Mouse (Mus musculus) left cerebral cortex, postnatal 36 days (tissue): ENCODE results near the gene 4933406M09Rik. TPM values are rescaled to one million over a fixed set of nuclear protein-coding genes. Genes with fewer than 3 reads are reported as not detected.

ENCODE experiments used
- DNase-seq, 2 experiments: peaks; one replicate each; pipeline ENCODE4 v3.0.0; 2021 to 2022; ENCODE audit warnings: low spot score in 2 of 2, mixed read lengths in 1 of 2
- intact Hi-C: fragments of 180-260 bp; cut with DNase I; formaldehyde crosslinking; loops from one replicate; pipeline ENCODE4 v1.15.1; 2025
- total RNA-seq, 2 experiments: library from RNA; stranded (reverse); gene quantifications; 2 replicates each; pipeline ENCODE4 v1.2.3; 2021

Gene 4933406M09Rik
- total RNA-seq, 2 experiments from 2014 or later = not detected

DNA sequence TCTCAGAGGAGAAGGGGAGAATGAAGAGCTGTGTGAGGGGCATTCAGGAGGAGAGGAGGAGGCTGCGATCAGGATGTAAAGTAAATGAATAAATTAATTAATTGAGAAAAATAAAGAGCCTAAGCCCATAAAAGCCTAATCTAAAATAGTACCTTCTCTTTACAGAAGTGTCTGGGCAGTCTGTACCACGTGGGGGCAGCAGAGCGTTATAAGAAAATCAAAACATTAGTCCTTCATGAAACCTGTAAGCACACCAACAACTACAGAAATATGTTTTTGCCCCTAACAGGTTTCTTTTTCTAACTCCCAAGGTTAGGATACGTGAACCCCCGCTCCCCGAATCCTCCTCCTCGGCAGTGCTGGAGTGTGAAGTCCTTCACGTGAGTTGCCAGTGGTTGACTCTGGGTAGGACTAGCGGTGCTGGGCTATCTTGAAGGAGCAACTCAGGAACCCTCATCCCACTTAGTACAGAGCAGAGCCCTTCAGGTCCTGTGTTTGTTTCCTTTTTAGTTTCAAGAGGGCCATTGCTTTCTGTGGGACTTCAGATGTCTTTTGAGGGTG is 16.9 kb upstream of the 4933406M09Rik start:
- peak in 1 of 2 experiments; percentile 39 for DNase-seq
- intact Hi-C loops = no loop called here

DNA sequence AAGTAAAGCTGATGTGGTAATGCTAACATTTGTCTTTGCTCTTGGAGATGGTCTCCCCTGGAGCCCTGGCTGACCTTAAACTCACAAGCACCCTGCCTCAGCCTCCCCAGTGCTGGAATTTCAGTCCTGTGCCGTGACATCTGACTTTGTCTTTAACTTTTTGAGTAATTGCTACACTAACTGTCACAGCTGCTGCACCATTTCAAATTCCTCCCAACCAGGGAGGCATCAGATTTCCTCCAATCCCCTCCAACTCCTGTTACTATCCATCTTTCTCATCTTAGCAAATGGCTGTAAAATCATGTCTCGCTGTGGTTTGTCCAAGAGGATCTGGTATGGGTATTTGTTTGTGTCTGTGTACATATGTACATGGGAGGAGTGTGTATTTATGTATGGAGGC is 11.6 kb upstream of the 4933406M09Rik start:
- DNase-seq = no peak
- intact Hi-C loops = no loop called here

DNA sequence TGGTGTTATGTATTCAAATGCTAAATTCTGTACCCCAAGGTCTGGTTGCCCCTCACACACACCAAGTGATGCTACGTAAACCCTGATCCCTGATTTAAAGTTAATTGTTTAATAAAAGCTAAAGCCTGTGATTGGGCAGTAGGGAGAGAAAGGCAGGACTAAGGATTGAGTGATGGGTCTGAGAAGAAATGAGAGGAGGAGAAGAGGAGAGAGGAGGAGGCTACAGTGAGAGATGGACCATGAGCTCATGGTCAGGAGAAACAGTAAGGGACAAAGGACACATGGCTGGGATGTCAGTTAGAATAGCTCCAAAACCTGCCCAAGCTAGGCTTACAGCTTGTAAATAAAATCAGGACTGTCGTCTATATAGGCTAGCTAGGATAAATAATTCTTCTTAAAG is 4.7 kb upstream of the 4933406M09Rik start:
- no peak for DNase-seq
- intact Hi-C loops = no loop called here

DNA sequence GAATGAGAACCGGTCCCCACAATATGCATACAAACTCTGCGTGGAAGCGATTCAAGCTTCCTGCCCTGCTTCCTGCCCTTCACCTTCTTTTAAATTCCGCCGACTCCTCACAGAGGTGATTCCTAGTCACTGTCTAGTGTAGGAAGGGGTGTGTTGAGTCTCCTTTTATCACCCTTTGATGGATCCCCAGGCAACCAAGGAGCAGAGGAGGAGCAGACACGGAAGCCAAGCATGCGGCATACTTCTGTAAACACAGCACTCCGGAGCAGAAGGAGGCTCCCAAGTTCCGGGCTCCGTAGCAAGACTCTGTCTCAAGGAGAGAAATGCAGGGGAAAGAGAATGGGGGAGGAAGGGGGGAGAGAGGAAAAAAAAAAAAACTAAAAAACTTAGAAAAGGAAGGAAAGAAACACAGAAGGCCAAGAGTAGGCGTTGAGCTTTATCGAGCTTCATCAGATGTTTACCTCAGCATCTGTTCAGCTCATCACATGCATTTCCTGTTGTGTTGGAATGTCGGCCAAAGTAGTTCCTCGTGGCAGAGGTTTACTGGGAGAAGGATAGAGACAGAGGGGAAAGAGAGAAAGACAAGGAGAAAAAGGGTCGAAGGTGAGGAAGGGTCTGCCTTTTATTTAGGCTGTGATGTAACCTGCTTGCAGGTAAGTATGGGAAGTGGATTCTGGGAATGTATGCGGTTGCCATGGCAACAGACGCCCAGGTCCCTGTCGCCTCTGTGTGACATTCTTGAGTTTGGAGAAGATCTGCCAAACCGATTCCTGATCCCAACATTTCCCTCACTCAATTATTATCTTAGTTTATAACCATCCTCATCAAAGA is 3.7 kb upstream of the 4933406M09Rik start:
- peak; percentile 14 to 18 for DNase-seq
- intact Hi-C loops = no loop called here

DNA sequence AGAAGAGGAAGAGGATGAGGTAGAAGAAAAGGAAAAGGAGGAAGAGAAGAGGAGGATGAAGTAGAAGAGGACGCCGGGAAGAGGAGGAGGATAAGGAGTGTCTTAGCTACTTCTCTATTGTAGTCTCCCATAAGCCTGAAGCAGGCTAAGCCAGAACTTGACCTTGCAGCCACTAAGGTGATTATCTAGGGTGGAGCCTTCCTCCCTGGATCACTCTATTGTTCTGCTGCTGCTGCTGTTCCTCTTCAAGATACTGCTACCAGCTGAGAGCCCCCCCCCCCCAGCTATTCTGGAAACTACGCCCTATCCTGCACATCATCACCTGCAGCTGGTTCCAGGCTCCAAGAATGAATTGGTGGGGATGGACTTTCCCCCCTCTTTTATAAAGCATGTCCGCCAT is 1.2 kb upstream of the 4933406M09Rik start:
- intact Hi-C loops = no loop called here
- no peak for DNase-seq

DNA sequence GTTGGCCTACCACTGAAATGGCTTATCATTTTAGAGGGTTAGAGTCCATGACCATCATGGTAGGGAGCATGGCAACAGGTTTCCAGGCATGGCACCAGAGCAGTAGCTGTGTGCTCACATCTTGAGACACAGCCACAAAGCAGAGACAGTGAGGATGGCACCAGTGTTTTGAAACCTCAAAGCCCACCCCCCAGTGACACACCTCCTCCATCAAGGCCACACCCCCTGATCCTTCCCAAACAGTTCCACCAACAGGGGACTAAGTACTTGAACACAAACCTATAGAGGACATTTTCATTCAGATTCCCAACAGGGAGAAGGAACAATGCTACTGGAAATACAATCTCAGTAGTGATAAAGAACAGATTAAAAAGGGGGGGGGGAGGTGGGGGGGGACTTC is 564 bp upstream of the 4933406M09Rik start:
- intact Hi-C loops = no loop called here
- DNase-seq = no peak

DNA sequence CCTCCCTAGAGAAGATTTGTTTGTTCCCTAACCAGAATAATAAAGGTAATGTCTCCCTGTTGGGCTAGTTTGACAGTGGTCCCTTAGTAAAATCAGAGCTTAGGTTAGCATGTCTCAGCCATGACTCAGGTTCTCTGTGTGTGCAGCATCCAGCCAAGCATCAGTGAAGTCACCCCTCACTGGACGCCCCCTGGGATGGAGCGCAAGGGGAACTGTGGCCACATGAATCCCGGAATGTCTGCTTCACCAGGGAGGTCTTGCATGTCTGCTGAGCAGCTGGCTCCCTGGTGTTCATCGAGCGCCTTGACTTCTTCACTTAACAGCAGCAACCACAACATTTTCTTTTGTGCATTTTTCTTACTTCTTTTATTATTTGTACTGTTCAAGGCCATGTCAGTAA is 8.1 kb downstream of the 4933406M09Rik start:
- no peak for DNase-seq

DNA sequence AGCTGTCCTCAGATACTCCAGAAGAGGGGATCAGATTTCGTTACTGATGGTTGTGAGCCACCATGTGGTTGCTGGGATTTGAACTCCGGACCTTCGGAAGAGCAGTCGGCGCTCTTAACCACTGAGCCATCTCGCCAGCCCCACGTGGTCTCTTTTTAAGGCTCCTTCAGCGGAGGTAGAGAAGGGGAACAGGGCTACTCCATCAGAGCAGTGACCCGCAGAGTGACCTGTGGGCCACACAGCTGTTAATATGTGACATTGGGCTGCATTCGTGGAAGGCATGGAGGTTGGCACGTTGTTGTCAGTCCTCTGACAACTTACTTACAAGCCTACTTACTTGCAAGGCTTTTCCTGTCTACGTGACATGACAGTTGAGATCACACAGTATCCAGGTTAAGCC is 12.5 kb downstream of the 4933406M09Rik start:
- no peak for DNase-seq
- intact Hi-C loops = no loop called here

More for the DNA sequence above, 8.1 kb downstream of the 4933406M09Rik start:
- intact Hi-C loops = no loop called here

DNA sequence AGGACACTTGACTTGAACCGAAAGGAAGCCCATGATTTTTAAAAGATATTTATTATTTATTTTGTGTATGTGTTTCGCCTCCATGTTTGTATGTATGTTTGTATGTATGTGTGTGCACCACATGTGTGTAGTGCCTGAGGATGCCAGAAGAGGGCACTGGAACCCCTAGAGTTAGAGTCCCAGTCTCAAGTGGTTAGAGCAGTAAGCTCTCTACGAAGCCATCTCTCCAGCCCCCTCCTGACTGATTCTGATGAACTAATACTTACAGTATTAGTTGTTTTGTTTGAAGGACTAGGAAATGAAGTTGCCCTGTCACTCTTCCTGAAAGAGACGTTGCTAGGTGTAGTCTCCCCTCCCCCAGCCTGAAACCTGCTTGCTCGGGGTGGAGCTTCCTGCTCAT is 14.0 kb downstream of the 4933406M09Rik start:
- DNase-seq = no peak
- intact Hi-C loops = no loop called here

DNA sequence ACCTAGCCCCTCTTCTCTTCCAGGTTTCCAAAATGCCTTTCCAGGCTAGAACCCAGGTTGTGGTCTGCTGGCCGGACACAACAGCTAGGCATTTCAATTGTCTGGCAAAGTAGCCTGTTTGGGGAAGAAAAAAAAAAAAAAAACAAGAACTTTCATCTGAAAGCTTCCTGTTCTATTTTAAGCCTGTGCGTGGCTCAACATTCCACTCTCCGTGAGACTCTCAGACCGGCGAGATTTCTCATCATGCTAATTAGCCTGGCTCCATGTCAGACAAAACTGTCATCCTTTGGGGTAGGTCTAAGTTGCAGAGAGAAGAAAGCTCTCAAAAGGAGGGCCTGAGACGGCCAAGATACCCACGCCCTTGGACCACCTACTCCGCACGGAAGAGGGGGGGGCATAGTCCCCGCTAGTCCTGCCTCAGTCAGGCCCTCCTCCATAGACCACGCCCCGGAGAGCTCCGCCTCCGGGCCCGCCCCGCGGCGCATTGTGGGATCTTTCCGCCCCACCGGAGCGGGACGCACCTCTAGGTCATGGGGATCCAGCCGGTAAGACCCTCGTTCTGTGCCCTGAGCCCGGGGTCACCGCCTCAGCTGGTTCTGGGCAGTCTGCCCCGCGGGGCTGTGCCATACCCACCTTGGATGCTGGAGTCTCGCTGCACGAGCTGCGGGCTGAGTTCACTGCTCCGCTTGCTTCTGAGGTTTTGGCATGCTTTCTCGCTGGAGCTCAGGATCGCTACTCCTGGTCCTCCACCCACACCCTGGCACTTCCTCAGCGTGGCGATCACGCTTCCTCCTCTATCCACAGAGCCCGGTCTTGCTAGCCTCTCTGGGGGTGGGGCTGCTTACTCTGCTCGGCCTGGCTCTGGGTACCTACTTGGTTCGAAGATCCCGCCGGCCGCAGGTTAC is 20.0 kb downstream of the 4933406M09Rik start, which contains the start of gene Cyb5r1:
Gene Cyb5r1 (plus strand): TSS at position 51 of the 905 bp plus-strand sequence.
- intact Hi-C loops = no loop called here
- peak; percentile 62 to 71 for DNase-seq

DNA sequence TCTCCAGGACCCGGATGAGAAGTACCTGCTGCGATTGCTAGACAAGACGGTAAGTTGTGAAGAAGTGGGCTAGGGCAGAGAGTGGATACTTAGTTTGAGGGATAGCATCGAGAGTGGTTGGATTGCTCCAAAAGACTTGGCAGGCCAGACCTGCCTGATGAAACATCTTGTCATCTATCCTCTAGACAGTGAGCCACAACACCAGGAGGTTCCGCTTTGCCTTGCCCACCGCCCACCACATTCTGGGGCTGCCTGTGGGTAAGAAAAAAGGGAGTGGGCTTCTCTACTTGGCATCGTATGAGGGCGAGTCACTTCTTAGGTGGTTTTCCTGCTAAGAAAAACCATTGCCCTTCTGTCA is 20.7 kb downstream of the 4933406M09Rik start:
- DNase-seq = no peak
- intact Hi-C loops = no loop called here

DNA sequence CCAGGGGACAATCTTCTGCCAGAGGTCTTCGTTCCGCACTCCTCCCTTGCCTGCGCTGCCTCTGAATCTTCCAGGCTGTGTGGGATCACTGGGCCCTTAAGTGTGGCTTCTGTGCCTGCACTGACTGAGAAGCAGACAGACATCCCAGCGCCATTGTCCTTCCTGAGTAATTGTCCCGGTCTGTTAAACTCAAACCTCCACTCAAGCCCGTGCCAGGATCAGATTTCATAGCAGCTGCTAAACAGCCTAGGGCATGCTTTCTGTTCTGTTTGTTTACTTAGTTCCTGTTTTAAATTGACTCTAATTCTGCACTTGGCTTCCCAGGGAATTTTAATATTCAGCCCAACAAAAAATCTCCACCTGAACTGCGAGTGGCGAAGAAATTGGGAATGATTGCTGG is 22.3 kb downstream of the 4933406M09Rik start:
- intact Hi-C loops = no loop called here
- DNase-seq = no peak

DNA sequence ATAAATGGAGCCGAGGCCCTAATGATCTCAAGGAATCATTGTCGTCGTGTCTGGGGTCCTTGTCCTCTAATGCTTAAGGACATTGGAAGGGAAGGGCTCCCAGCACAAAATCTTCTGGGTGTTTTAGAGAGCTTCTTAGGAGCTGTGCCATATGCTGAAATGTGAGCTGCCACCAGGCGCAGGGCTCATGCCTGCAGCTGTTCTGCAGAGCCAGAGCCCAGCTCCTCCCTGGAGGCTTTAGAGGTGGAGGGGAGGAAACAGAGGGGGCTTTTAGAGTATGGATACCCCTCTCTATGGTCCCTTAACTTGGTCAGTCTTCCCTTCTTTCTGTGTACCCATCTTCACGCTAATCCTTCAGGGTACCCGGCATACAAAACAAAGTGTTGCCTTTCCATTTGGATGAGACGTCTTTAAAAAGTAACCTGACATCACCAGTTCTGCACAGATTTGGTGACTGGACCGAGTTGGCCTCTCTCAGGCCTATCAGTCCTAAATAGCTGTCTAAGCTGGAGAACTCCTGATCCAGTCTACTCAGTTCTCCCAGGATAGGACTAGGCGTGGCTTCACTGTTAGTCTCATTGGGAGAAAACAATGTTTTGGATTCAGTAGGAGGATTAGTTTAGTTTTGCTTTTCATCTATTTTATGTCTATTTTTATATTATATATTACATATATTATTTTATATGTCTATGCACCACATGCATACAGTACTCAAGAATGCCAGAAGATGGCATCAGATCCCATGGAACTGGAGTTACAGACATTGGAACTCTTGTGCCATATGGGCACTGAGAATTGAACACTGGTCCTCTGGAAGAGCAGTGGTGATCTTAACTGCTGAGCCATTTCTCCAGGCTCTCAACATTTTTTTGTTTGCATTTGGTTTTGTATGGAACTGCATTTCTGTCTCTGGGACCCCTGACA is 26.2 kb downstream of the 4933406M09Rik start:
- no peak for DNase-seq
- intact Hi-C loops = no loop called here

DNA sequence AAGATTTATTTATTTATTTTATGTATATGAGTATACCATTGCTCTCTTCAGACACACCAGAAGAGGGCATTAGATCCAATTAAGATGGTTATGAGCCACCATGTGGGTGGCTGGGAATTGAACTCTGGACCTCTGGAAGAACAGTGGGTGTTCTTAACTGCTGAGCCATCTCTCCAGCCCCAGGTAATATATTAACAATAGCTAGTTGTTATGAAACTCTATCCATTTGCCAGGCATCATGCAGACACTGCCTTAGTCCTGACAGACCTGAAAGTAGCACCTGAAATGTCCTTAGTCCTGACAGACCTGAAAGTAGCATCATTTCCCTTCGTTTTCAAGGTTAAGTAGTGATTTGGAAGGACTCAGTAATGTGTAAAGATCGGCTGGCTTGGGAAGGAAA is 28.3 kb downstream of the 4933406M09Rik start:
- DNase-seq = no peak
- intact Hi-C loops = no loop called here

DNA sequence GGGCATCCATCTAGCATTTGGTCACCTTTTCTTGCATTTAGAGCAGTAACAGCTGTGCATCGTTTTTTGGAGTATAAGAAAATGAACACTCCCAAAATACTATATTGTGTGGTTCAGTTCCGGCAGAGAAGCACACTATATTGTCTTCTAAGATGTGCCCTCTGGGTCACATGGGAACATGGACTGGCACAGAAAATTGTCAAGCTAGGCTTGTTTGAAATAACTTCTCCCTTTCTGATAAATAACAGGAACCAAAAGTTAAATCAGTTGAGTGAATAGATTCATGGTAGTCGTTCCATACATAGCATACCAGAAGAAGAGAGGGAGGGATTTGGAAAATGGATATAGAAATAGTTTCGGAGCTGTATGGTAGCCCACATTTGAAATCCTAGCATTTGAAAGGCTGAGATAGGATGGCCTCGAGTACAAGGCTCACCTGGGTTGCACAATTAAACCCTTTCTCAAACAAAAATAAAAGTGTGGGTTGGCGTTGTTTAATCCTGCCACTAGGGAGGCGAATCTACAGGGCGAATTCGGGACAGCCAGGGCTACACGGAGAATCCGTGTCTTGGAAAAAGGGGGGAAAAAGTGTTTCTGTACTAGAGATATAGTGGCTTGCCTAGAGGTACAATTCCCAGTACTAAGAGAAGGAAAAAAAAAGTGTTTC is 28.9 kb downstream of the 4933406M09Rik start:
- intact Hi-C loops = loop anchor here (5.0 kb wide), 1 partner anchor 52 kb away; the partner anchor contains the start of gene Tmem183a
- no peak for DNase-seq

DNA sequence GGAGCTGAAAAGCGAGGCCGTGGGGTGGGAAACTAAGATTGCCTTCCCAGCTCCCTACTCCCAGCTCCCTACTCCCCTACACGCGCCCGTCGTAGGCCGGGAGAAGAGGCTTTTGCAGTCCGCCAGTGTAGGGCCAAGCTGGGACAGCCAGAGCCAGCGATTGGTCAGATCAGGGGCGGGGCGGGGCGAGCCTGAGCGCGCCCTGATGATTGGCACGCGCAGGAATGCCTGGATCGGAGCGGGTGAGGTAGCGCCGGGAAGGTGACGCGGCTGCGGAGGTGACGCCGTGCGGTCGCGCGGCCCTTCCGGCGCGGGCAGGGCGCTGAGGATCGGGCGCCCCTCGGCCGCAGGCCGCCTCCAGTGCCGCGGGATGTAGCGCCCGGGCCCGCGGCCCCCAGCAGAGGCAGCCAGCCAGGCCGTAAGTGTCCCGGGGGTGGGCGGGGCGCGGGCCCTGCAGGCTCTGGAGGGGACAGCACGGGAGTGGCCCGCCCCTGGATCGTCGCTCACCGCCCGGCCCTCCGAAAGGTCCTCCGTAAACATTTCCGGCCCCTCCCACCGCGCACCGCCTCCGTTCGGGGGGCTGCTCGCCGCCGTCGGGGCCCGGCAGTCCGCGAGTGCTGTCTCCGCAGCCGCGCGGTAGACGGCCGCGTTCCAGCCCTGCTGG is 29.6 kb downstream of the 4933406M09Rik start, which contains the start of gene Adipor1:
Gene Adipor1 (plus strand): TSS at position 211 of the 664 bp plus-strand sequence.
- intact Hi-C loops = loop anchor here (5.0 kb wide), 1 partner anchor 53 kb away; the partner anchor contains the start of gene Tmem183a

DNA sequence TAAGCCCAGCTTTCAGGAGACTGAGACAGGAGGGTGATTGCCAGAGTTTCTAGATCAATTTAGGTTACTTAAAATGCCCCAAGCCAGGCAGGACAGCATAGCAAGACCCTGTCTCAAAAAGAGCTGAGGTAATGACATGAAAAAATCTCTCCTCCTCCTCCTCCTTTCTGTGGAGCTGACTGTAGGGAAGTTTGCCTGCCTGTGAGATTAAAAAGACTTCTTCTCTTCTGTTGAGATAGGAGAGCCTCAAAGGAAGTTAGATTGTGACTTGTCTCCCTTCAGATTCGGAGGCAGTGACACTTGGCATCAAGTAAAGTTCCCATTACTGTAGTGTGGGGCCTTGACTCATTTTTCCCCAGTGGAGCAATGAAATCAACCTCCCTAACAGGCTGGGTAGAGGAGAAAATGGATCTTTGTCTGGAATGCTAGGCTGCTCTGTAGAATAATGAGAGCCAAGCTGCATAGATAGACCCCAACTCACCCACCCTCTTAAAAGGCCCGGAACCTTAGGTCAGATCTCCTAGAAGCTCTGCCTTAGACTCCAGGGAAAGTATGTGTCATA is 32.8 kb downstream of the 4933406M09Rik start:
- intact Hi-C loops = loop anchor here (5.0 kb wide), 1 partner anchor 56 kb away; the partner anchor contains the start of gene Tmem183a

More for the DNA sequence above, 29.6 kb downstream of the 4933406M09Rik start, which contains the start of gene Adipor1:
- peak; percentile 97 for DNase-seq

More for the DNA sequence above, 32.8 kb downstream of the 4933406M09Rik start:
- DNase-seq = no peak
